Mouse (Mus musculus): ENCODE measurements around the gene Tesc. TPM values are rescaled to one million over a fixed set of nuclear protein-coding genes. Genes with fewer than 3 reads are reported as not detected.

The Tesc gene
- polyA plus RNA-seq, 2 experiments: 0.58 to 1.2 TPM

DNA sequence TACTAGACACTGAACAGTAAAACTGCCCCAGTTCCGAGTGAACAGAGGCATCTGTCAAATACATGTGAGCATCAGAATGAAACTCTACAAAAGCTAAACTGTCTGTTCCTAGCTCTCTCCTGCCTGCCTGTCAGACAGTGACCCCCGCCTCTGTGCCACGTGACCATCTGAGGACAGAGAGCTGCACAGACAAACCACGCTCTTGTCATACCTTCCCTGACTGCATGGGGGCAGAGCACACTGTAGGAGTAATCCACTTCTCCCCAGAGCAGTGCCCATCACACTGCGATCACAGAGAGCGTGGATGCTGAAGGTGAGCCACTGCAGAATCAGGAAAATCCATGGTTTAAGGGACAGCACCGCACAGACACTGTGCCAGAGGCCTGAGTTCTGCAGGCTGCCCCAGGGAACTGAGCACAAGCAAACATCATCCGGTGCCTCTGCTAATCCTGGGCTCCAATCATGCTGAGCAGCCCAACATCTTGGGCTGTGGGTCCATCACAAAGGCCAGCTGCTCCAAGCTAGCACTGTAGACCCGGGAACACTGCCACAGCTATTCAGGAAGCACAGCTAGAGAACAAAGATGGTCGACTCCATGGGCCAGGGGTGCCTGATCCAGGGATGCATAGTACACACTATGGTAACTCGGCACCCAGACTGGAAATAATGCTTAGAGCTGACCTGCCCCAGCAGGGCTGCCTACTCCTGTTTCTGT lies 65.9 kb downstream of the Tesc start:
- Histone ChIP-seq H3K36me3 (replicated peaks; ENCODE audit: control insufficient read depth, insufficient read depth, low read depth) (peaks cover 6% of the 10 kb centered on the region; the same call in 1 of the 2 replicates), H3K27ac (no peak overlapping the region)

DNA sequence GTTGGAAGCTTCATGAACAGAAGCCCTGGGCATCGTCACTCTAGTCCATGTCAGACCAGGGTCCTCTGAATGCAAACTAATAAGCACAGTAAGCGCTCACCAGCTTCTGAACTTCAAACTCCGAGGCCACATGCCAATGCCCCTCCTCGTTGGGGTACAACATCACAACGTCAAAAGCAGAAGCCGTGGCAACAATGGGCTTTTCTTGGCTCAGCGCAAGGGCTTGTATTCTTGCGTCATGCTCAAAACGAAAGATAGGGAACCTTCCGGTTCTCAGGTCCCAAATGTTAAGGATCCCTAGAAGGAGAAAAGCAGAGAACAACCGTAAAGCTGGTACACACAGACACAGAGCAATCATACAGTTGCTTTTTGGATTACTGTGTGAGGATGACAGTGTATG lies 67.9 kb downstream of the Tesc start:
- H3K4me1 ChIP-seq (replicated peaks; ENCODE audit: control insufficient read depth in 2 of 2, insufficient read depth in 2 of 2, low read length in 1 of 2): no peaks in the 10 kb centered on the region
- no peak overlapping the region for H3K4me2 ChIP-seq (ENCODE audit: low read depth)
- DNase-seq (ENCODE audit: low read depth in 3 of 3, low spot score in 3 of 3): no peak
- 76% methylated on average over 11 of the region's 11 CpGs for WGBS (ENCODE audit: insufficient replicate concordance)
- H3K27ac ChIP-seq: no peak overlapping the region
- H3K36me3 ChIP-seq (replicated peaks; ENCODE audit: control insufficient read depth, insufficient read depth, low read depth): peaks cover 6% of the 10 kb centered on the region; the same call in 1 of the 2 replicates
- H3K9ac ChIP-seq (replicated peaks): no peak overlapping the region
- TF ChIP-seq CTCF (IDR thresholded peaks at IDR 0.05; ENCODE audit: low read depth) (no peak), EP300 (IDR thresholded peaks at IDR 0.05; ENCODE audit: low read depth) (no peak)
- H3K4me3 ChIP-seq (ENCODE audit: insufficient read depth in 1 of 2, low read depth in 2 of 2, low read length in 2 of 2): no peak overlapping the region
- ATAC-seq (ENCODE audit: insufficient read depth): no peak
- no peaks in the 10 kb centered on the region for H3K27me3 ChIP-seq (ENCODE audit: control insufficient read depth, insufficient read depth, low read length)
- H3K9me3 ChIP-seq (ENCODE audit: control insufficient read depth, low read length): no peaks in the 10 kb centered on the region

More for the DNA sequence above, 65.9 kb downstream of the Tesc start:
- Histone ChIP-seq H3K4me1 (replicated peaks; ENCODE audit: control insufficient read depth in 2 of 2, insufficient read depth in 2 of 2, low read length in 1 of 2) (no peaks in the 10 kb centered on the region), H3K27me3 (ENCODE audit: control insufficient read depth, insufficient read depth, low read length) (no peaks in the 10 kb centered on the region), H3K4me2 (ENCODE audit: low read depth) (no peak overlapping the region), H3K9ac (replicated peaks) (no peak overlapping the region), H3K9me3 (ENCODE audit: control insufficient read depth, low read length) (no peaks in the 10 kb centered on the region), H3K4me3 (ENCODE audit: insufficient read depth in 1 of 2, low read depth in 2 of 2, low read length in 2 of 2) (no peak overlapping the region)
- ATAC-seq (ENCODE audit: insufficient read depth): no peak
- TF ChIP-seq CTCF (IDR thresholded peaks at IDR 0.05; ENCODE audit: low read depth): peak; percentile 17; the same call in 1 of the 2 replicates
- no peak for TF ChIP-seq EP300 (IDR thresholded peaks at IDR 0.05; ENCODE audit: low read depth)
- DNase-seq (ENCODE audit: low read depth in 3 of 3, low spot score in 3 of 3): no peak
- WGBS (ENCODE audit: insufficient replicate concordance): 67% methylated on average over 11 of the region's 11 CpGs

DNA sequence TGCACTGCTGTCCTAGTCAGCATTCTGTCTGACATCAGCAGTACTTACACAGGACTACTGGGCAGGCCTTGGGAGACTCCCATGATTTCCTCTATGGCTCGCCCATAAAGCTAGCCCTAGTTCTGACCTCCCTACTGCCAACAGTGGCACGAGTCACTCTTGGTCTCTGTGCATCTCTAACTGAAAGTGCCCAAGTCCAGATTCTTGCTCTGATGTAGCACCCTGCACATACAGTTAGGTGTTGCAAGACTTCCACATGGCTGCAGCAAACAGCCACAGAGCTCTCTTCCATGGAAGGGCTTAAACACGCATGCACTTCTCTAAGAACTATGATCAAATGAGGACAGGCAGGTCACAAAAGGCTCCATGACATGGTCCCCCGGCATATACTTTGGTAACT lies 68.3 kb downstream of the Tesc start:
- Histone ChIP-seq H3K36me3 (replicated peaks; ENCODE audit: control insufficient read depth, insufficient read depth, low read depth) (peaks cover 6% of the 10 kb centered on the region; the same call in 1 of the 2 replicates), H3K4me1 (replicated peaks; ENCODE audit: control insufficient read depth in 2 of 2, insufficient read depth in 2 of 2, low read length in 1 of 2) (no peaks in the 10 kb centered on the region), H3K4me2 (ENCODE audit: low read depth) (no peak overlapping the region), H3K27ac (no peak overlapping the region), H3K9ac (replicated peaks) (no peak overlapping the region), H3K9me3 (ENCODE audit: control insufficient read depth, low read length) (no peaks in the 10 kb centered on the region), H3K4me3 (ENCODE audit: insufficient read depth in 1 of 2, low read depth in 2 of 2, low read length in 2 of 2) (no peak overlapping the region), H3K27me3 (ENCODE audit: control insufficient read depth, insufficient read depth, low read length) (no peaks in the 10 kb centered on the region)
- DNase-seq (ENCODE audit: low read depth in 3 of 3, low spot score in 3 of 3): no peak
- ATAC-seq (ENCODE audit: insufficient read depth): no peak
- TF ChIP-seq EP300 (IDR thresholded peaks at IDR 0.05; ENCODE audit: low read depth): no peak
- TF ChIP-seq CTCF (IDR thresholded peaks at IDR 0.05; ENCODE audit: low read depth): no peak
- 65% methylated on average over 4 of the region's 4 CpGs for WGBS (ENCODE audit: insufficient replicate concordance)

DNA sequence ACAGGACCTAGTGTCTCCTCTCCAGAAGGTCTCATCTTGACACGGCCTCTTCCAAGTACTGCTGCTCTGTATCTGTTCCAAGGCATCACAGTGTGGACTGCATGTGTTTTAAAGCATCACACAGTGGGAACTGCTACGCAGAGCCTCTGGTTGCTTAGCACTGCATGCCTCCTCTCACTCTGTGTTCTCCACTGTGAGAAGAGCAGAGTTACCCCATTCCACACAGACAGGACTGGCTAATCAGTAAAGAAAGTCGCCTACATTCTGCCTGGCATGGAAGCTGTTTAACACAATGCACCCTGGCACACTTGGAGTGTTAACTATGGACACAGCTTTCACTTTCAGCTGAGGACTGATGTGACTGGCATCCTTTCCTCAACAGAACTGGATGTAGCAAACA lies 68.8 kb downstream of the Tesc start:
- no peak for TF ChIP-seq CTCF (IDR thresholded peaks at IDR 0.05; ENCODE audit: low read depth)
- TF ChIP-seq EP300 (IDR thresholded peaks at IDR 0.05; ENCODE audit: low read depth): no peak
- Histone ChIP-seq H3K9me3 (ENCODE audit: control insufficient read depth, low read length) (no peaks in the 10 kb centered on the region), H3K27me3 (ENCODE audit: control insufficient read depth, insufficient read depth, low read length) (no peaks in the 10 kb centered on the region), H3K27ac (no peak overlapping the region), H3K4me2 (ENCODE audit: low read depth) (no peak overlapping the region), H3K4me3 (ENCODE audit: insufficient read depth in 1 of 2, low read depth in 2 of 2, low read length in 2 of 2) (no peak overlapping the region), H3K4me1 (replicated peaks; ENCODE audit: control insufficient read depth in 2 of 2, insufficient read depth in 2 of 2, low read length in 1 of 2) (no peaks in the 10 kb centered on the region), H3K9ac (replicated peaks) (no peak overlapping the region), H3K36me3 (replicated peaks; ENCODE audit: control insufficient read depth, insufficient read depth, low read depth) (peaks cover 5% of the 10 kb centered on the region; the same call in 1 of the 2 replicates)
- DNase-seq (ENCODE audit: low read depth in 3 of 3, low spot score in 3 of 3) (no peak), ATAC-seq (ENCODE audit: insufficient read depth) (no peak)
- 71% methylated on average over 3 of the region's 3 CpGs for WGBS (ENCODE audit: insufficient replicate concordance)

DNA sequence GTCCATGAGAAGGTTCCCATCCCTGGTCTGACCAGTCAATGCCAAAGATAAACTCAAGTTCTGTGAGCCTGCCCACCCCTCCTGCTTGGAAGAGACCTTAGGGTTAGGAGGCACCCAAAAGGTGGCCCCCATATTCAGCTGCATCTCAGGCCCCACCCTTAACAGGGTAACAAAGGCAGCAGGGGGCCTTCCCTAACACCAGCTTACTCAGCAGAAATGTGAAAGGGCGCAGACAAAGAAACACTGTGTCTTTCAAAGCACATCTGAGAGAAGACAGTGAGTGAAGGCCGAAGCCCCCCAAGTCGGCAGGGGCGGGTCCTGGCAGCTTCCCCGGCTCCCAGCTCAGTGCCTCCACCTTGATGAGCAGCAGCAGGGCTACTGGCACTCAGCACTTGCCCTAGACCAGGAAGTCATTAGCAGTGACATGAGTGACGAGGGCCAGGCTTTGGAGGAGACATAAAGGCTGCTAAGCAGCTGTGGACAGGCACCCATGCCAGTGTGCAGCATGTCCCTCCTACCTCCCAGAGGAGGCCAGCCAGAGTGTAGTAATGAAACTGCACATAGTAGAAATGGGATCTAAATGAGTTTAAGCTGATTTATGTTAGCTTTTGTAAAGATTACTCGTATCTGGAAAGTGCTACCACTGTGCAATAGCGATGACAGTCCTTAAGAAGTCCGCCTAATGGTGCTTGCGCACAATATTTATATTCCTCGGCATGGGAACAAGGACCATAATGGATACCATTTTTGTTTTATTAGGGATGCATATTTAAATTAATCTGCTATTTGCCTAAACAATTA lies 71.7 kb downstream of the Tesc start:
- H3K4me3 ChIP-seq (ENCODE audit: insufficient read depth in 1 of 2, low read depth in 2 of 2, low read length in 2 of 2): no peak overlapping the region
- DNase-seq (ENCODE audit: low read depth in 3 of 3, low spot score in 3 of 3): no peak
- no peaks in the 10 kb centered on the region for H3K9me3 ChIP-seq (ENCODE audit: control insufficient read depth, low read length)
- no peak for ATAC-seq (ENCODE audit: insufficient read depth)
- TF ChIP-seq CTCF (IDR thresholded peaks at IDR 0.05; ENCODE audit: low read depth) (no peak), EP300 (IDR thresholded peaks at IDR 0.05; ENCODE audit: low read depth) (no peak)
- H3K36me3 ChIP-seq (replicated peaks; ENCODE audit: control insufficient read depth, insufficient read depth, low read depth): no peaks in the 10 kb centered on the region; the same call in 1 of the 2 replicates
- no peak overlapping the region for H3K9ac ChIP-seq (replicated peaks)
- H3K27ac ChIP-seq: no peak overlapping the region
- H3K27me3 ChIP-seq (ENCODE audit: control insufficient read depth, insufficient read depth, low read length): no peaks in the 10 kb centered on the region
- H3K4me1 ChIP-seq (replicated peaks; ENCODE audit: control insufficient read depth in 2 of 2, insufficient read depth in 2 of 2, low read length in 1 of 2): no peaks in the 10 kb centered on the region
- no peak overlapping the region for H3K4me2 ChIP-seq (ENCODE audit: low read depth)
- WGBS (ENCODE audit: insufficient replicate concordance): 77% methylated on average over 11 of the region's 11 CpGs

All from liver, embryonic 14.5 days (tissue).